Mouse (Mus musculus): ENCODE measurements at regions not wholly inside any gene's neighbourhood (a gene's known extent, or its start where the extent isn't known, plus 50 kb on each side); places are given as distances from the start of the nearest gene placed in this dataset.

DNA sequence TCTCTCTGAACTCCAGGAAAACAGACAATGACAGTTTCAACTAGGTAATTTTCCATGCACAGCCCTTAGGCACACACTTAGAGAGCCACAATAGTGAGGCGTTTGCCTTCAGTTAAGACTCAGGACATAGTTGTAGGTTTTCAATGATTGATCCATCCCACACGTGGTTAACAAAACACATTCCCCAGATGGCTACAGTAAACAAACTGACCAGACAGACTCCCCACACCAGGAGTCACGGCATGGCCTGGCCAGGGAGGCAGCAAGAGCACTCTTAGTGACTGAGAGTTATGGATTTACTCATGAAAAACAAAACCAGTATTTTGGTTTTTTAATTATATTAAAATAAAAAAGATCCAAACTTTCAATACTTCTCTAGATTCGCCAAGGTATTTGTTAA lies 146.6 kb upstream of the Cdkn3 start:
- TF ChIP-seq NELFE (IDR thresholded peaks at IDR 0.05; ENCODE audit: low read depth, low read length), result no peak
- TF ChIP-seq E2F4 (IDR thresholded peaks at IDR 0.05; ENCODE audit: borderline replicate concordance, low read depth, low read length), result no peak
- no peak for TF ChIP-seq CTCF (IDR thresholded peaks at IDR 0.05 in 2 of 3, conservative IDR thresholded peaks at IDR 0.05 in 1 of 3; ENCODE audit: control insufficient read depth in 1 of 3, insufficient read depth in 1 of 3, low read depth in 2 of 3, low read length in 3 of 3, poor library complexity in 1 of 3, severe bottlenecking in 1 of 3)
- TF ChIP-seq EP300 (IDR thresholded peaks at IDR 0.05; ENCODE audit: low read depth in 1 of 2, low read length in 2 of 2), result no peak
- TF ChIP-seq GATA1 (IDR thresholded peaks at IDR 0.05; ENCODE audit: low read depth, low read length), result no peak
- TF ChIP-seq ZC3H11A (IDR thresholded peaks at IDR 0.05; ENCODE audit: low read depth, low read length), result no peak
- TF ChIP-seq ZNF384 (IDR thresholded peaks at IDR 0.05; ENCODE audit: low read depth, low read length), result no peak
